Mouse (Mus musculus): Measurements from ENCODE around the gene Coro6. TPM values are rescaled to one million over a fixed set of nuclear protein-coding genes. Genes with fewer than 3 reads are reported as not detected.

Coro6 gene
- 0.25 and 0.51 TPM in 2 replicates for polyA plus RNA-seq (2015; fragmentation: Nextera tagmentation; extraction: Ambion mirVana)

DNA sequence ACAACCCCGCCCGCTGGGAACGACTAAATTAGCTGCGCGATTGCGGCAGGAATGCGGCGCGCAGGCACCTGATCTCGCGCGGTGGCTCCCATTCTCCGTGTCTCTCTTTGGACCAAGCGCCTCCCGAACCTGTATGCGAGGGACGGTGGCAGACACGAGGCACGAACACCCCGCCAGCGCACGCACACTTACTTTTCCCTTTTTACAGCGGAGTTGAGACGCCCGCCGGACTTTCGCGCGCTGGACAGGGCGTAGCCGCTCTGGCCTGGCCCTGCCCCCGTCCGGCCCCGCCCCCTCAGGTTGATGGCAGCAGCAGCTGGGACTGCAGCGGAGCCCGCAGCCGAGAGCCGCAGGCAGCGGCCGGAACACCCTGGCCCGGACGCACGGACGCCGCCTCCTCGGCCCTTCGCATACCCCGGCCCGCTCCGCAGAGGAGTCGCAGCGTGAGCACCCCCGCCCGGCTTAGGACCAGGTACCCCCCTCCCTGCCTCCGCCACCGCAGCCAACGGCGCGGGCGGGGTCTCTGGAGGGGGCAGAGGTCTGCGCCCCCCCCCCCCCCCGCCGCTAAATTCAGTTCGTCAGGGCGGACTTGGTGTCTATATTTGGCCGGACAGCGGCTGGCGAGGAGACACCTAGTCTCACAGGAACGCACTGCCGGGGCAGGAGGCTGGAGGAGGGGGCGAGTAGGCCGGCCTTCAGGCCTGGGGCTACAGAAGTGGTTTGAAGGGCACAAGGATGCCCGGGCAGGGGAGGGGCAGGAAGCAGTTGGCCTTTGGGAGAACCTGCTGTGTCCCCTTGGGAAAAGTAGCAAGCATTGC is at the start of gene Coro6:
Gene Coro6 (plus strand): TSS at position 129 of the 818 bp plus-strand sequence.
- Histone ChIP-seq H3K4me2 (replicated peaks; ENCODE audit: low read depth, low read length) (peak within 1 kb of the TSS; percentile 99), H3K27me3 (ENCODE audit: insufficient read depth, low read length) (peaks cover 52% of the 10 kb centered on the region), H3K36me3 (ENCODE audit: insufficient read depth, low read length) (no peaks in the 10 kb centered on the region), H3K4me3 (ENCODE audit: low read length) (peak within 1 kb of the TSS; percentile 63), H3K27ac (ENCODE audit: low read length) (no peak within 1 kb of the TSS), H3K4me1 (ENCODE audit: insufficient read depth, low read length) (peaks cover 11% of the 10 kb centered on the region), H3K9ac (replicated peaks; ENCODE audit: low read length) (peak within 1 kb of the TSS; percentile 66), H3K9me3 (ENCODE audit: low read length) (no peaks in the 10 kb centered on the region)
- peak; percentile 89 for ATAC-seq (ENCODE audit: low FRiP score, low TSS enrichment)
- under 1% methylated on average over 66 of the region's 73 CpGs for WGBS

GRCm38 (mm10) chr11:77414141-77414839 is 47.9 kb upstream of the Coro6 start:
- 0 out of 2 replicates have a peak, but pooled peaks cover 5% of the 10 kb centered on the region for H3K4me1 ChIP-seq (ENCODE audit: insufficient read depth, low read length)
- no peak overlapping the region for H3K27ac ChIP-seq (ENCODE audit: low read length)
- H3K4me3 ChIP-seq (ENCODE audit: low read length) = no peak overlapping the region
- no peak overlapping the region for H3K4me2 ChIP-seq (replicated peaks; ENCODE audit: low read depth, low read length)
- no peaks in the 10 kb centered on the region for H3K9me3 ChIP-seq (ENCODE audit: low read length)
- H3K36me3 ChIP-seq (ENCODE audit: insufficient read depth, low read length) = no peaks in the 10 kb centered on the region
- H3K9ac ChIP-seq (replicated peaks; ENCODE audit: low read length) = no peak overlapping the region
- H3K27me3 ChIP-seq (ENCODE audit: insufficient read depth, low read length) = no peaks in the 10 kb centered on the region
- ATAC-seq (ENCODE audit: low FRiP score, low TSS enrichment) = no peak
- WGBS = 76% methylated on average over 2 of the region's 2 CpGs

DNA sequence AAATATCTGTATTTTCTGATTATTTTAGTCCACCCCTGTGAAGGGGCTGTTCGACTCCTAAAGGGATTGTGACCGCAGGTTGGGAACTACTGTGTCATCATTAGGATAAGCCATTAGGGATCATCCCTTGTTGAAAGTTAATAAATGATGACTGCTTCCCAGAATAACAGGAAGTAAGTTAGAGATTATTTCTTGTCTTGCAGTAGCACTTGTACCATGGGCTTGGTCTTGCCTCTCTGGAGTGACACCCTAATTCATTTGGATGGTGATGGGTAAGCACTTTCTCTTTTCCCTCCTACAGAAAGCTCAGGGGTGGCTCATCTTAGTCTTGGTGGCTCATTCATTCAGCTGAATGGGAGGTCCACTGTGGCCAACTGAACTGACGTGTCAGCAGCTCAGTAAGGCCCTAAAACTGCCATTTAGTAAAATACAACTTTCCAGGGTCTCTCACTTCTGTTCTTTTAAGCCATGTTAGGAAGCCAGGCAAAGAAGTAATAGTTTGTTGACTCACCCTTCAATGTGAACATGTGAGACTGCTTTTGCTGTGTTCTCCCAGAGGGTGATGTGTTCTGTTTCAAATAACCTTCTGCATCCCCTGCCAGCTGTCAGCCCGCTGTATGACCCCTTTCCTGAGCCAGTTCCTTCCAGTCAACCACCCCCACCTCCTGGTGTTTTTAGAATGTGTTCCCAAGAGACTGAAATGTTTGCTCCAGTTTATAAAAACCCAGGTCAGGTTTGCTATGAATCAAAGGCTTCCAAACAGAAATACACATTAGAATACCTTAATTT is 45.8 kb upstream of the Coro6 start:
- H3K9me3 ChIP-seq (ENCODE audit: low read length) = no peaks in the 10 kb centered on the region
- 58% methylated on average over 4 of the region's 4 CpGs for WGBS
- no peaks in the 10 kb centered on the region for H3K27me3 ChIP-seq (ENCODE audit: insufficient read depth, low read length)
- ATAC-seq (ENCODE audit: low FRiP score, low TSS enrichment) = no peak
- H3K4me3 ChIP-seq (ENCODE audit: low read length) = no peak overlapping the region
- H3K36me3 ChIP-seq (ENCODE audit: insufficient read depth, low read length) = 0 out of 2 replicates have a peak, but pooled peaks cover 3% of the 10 kb centered on the region
- H3K4me1 ChIP-seq (ENCODE audit: insufficient read depth, low read length) = 0 out of 2 replicates have a peak, but pooled peaks cover 5% of the 10 kb centered on the region
- H3K4me2 ChIP-seq (replicated peaks; ENCODE audit: low read depth, low read length) = no peak overlapping the region
- no peak overlapping the region for H3K9ac ChIP-seq (replicated peaks; ENCODE audit: low read length)
- no peak overlapping the region for H3K27ac ChIP-seq (ENCODE audit: low read length)

- no peak overlapping the region for H3K27ac ChIP-seq (ENCODE audit: low read length)
- no peak for ATAC-seq (ENCODE audit: low FRiP score, low TSS enrichment)
Measured at GRCm38 (mm10) chr11:77418021-77418420, 44.2 kb upstream of the Coro6 start.

DNA sequence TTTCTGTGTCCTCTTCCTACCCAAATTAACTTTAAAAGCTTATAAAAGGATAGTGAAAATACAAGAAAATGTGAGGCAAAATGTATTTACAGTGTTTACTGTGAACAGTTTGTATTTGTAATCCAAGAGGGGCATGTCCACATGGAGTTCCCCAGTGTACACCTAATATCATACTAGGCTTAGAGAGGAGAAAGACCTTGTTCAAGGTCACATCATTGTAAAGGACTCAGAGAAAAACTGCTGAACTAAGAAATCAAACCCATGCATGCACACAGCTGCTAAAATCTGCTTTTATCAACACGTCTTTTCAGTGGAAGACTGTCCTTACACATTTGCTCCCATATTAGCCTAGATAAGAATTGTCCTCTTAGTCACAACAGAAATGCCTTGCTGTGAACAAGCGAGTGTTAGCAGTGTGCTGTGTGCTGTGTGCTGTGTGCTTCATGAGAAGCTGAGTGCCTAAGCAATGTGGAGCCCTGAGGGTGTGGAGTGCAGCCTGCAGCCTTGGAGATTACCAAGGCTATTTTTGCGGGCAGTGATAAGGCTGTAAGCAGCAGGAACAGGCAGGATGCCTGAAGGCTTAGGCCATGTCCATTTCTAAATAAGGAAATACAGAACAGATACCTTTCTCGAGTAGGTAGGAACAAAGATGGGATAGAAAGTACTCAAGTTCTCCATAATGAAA is 38.9 kb upstream of the Coro6 start:
- WGBS = 77% methylated on average over 4 of the region's 4 CpGs
- no peaks in the 10 kb centered on the region for H3K27me3 ChIP-seq (ENCODE audit: insufficient read depth, low read length)
- H3K4me2 ChIP-seq (replicated peaks; ENCODE audit: low read depth, low read length) = no peak overlapping the region
- no peak for ATAC-seq (ENCODE audit: low FRiP score, low TSS enrichment)
- no peak overlapping the region for H3K9ac ChIP-seq (replicated peaks; ENCODE audit: low read length)
- H3K4me1 ChIP-seq (ENCODE audit: insufficient read depth, low read length) = no peaks in the 10 kb centered on the region
- H3K4me3 ChIP-seq (ENCODE audit: low read length) = no peak overlapping the region
- no peak overlapping the region for H3K27ac ChIP-seq (ENCODE audit: low read length)
- no peaks in the 10 kb centered on the region for H3K9me3 ChIP-seq (ENCODE audit: low read length)
- H3K36me3 ChIP-seq (ENCODE audit: insufficient read depth, low read length) = 0 out of 2 replicates have a peak, but pooled peaks cover 3% of the 10 kb centered on the region

More at GRCm38 (mm10) chr11:77418021-77418420, 44.2 kb upstream of the Coro6 start:
- Histone ChIP-seq H3K4me3 (ENCODE audit: low read length) (no peak overlapping the region), H3K9me3 (ENCODE audit: low read length) (no peaks in the 10 kb centered on the region), H3K36me3 (ENCODE audit: insufficient read depth, low read length) (0 out of 2 replicates have a peak, but pooled peaks cover 3% of the 10 kb centered on the region), H3K4me2 (replicated peaks; ENCODE audit: low read depth, low read length) (no peak overlapping the region), H3K4me1 (ENCODE audit: insufficient read depth, low read length) (0 out of 2 replicates have a peak, but pooled peaks cover 5% of the 10 kb centered on the region), H3K9ac (replicated peaks; ENCODE audit: low read length) (no peak overlapping the region), H3K27me3 (ENCODE audit: insufficient read depth, low read length) (no peaks in the 10 kb centered on the region)
- 92% methylated on average over 4 of the region's 4 CpGs for WGBS

DNA sequence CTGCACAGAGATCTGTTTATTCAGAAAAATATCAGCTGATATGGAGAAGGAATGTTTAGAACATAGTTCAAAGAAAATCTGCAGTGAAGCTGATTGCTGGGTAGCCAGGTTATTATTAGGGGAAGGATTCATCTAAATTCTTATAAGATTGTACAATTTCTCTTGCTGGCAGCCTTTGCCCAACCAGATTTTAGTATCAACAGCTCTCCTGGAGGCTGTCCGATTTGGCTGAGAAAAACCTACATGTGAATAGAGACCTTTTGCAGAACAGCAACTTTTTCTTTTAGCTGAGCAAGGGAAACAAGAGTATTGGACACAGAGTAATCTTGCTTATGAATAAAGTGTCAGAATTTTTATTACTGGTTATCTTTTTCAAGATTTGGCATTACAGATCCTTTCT is 33.8 kb upstream of the Coro6 start:
- no peaks in the 10 kb centered on the region for H3K4me1 ChIP-seq (ENCODE audit: insufficient read depth, low read length)
- H3K27ac ChIP-seq (ENCODE audit: low read length) = no peak overlapping the region
- H3K36me3 ChIP-seq (ENCODE audit: insufficient read depth, low read length) = no peaks in the 10 kb centered on the region
- no peaks in the 10 kb centered on the region for H3K27me3 ChIP-seq (ENCODE audit: insufficient read depth, low read length)
- ATAC-seq (ENCODE audit: low FRiP score, low TSS enrichment) = no peak
- H3K9me3 ChIP-seq (ENCODE audit: low read length) = no peaks in the 10 kb centered on the region
- H3K4me3 ChIP-seq (ENCODE audit: low read length) = no peak overlapping the region
- H3K4me2 ChIP-seq (replicated peaks; ENCODE audit: low read depth, low read length) = no peak overlapping the region
- H3K9ac ChIP-seq (replicated peaks; ENCODE audit: low read length) = no peak overlapping the region
- WGBS = 91% methylated on average over 1 of the region's 1 CpGs

- ATAC-seq (ENCODE audit: low FRiP score, low TSS enrichment) = no peak
- no peak overlapping the region for H3K27ac ChIP-seq (ENCODE audit: low read length)
- 87% methylated on average over 2 of the region's 2 CpGs for WGBS
Measured at GRCm38 (mm10) chr11:77437026-77437425, 25.2 kb upstream of the Coro6 start.

GRCm38 (mm10) chr11:77440081-77440480 is 22.1 kb upstream of the Coro6 start:
- no peaks in the 10 kb centered on the region for H3K9me3 ChIP-seq (ENCODE audit: low read length)
- H3K4me2 ChIP-seq (replicated peaks; ENCODE audit: low read depth, low read length) = no peak overlapping the region
- no peaks in the 10 kb centered on the region for H3K27me3 ChIP-seq (ENCODE audit: insufficient read depth, low read length)
- no peak for ATAC-seq (ENCODE audit: low FRiP score, low TSS enrichment)
- no peak overlapping the region for H3K9ac ChIP-seq (replicated peaks; ENCODE audit: low read length)
- 0 out of 2 replicates have a peak, but pooled peaks cover 5% of the 10 kb centered on the region for H3K36me3 ChIP-seq (ENCODE audit: insufficient read depth, low read length)
- 88% methylated on average over 9 of the region's 9 CpGs for WGBS
- H3K4me1 ChIP-seq (ENCODE audit: insufficient read depth, low read length) = 0 out of 2 replicates have a peak, but pooled peaks cover 1% of the 10 kb centered on the region
- H3K27ac ChIP-seq (ENCODE audit: low read length) = no peak overlapping the region
- no peak overlapping the region for H3K4me3 ChIP-seq (ENCODE audit: low read length)

More at GRCm38 (mm10) chr11:77437026-77437425, 25.2 kb upstream of the Coro6 start:
- Histone ChIP-seq H3K36me3 (ENCODE audit: insufficient read depth, low read length) (0 out of 2 replicates have a peak, but pooled peaks cover 5% of the 10 kb centered on the region), H3K27me3 (ENCODE audit: insufficient read depth, low read length) (no peaks in the 10 kb centered on the region), H3K9me3 (ENCODE audit: low read length) (no peaks in the 10 kb centered on the region), H3K9ac (replicated peaks; ENCODE audit: low read length) (no peak overlapping the region), H3K4me1 (ENCODE audit: insufficient read depth, low read length) (no peaks in the 10 kb centered on the region), H3K4me3 (ENCODE audit: low read length) (no peak overlapping the region), H3K4me2 (replicated peaks; ENCODE audit: low read depth, low read length) (no peak overlapping the region)

DNA sequence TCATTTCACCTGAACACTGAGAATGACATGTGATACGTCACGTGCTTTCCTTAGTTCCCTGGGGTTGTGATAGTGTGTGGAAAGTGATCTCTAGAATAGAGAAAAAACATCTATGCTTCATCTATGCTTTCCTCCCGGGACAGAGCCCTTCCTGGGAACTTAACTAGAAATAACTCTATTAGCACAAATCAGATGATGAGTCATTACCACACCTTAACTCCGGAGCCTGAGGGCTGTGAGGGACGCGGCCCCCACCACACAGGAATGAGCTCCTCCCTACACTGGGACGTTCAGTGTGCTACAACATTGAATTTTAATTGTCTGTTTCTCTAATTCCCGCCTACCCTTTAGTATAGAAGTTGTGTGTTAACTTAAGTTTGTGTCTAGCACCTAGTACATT is 21.2 kb upstream of the Coro6 start:
- WGBS = 71% methylated on average over 8 of the region's 8 CpGs

More for the DNA sequence above, 21.2 kb upstream of the Coro6 start:
- no peak overlapping the region for H3K9ac ChIP-seq (replicated peaks; ENCODE audit: low read length)
- H3K4me3 ChIP-seq (ENCODE audit: low read length) = no peak overlapping the region
- no peak overlapping the region for H3K4me2 ChIP-seq (replicated peaks; ENCODE audit: low read depth, low read length)
- ATAC-seq (ENCODE audit: low FRiP score, low TSS enrichment) = no peak
- H3K4me1 ChIP-seq (ENCODE audit: insufficient read depth, low read length) = 0 out of 2 replicates have a peak, but pooled peaks cover 2% of the 10 kb centered on the region
- no peak overlapping the region for H3K27ac ChIP-seq (ENCODE audit: low read length)
- H3K27me3 ChIP-seq (ENCODE audit: insufficient read depth, low read length) = no peaks in the 10 kb centered on the region
- H3K9me3 ChIP-seq (ENCODE audit: low read length) = no peaks in the 10 kb centered on the region
- H3K36me3 ChIP-seq (ENCODE audit: insufficient read depth, low read length) = 0 out of 2 replicates have a peak, but pooled peaks cover 5% of the 10 kb centered on the region
